Mouse (Mus musculus): ENCODE data around the gene Paf1. TPM values are rescaled to one million over a fixed set of nuclear protein-coding genes. Genes with fewer than 3 reads are reported as not detected.
"Not testable (repeated sequence)": the region's sequence is repeated elsewhere in the genome, so short reads cannot be mapped to it uniquely, and the experiment has no call there.

Paf1 gene
- total and polyA plus RNA-seq, 3 experiments = 53.5 to 645 (median 99.9) TPM

- Histone ChIP-seq H3K79me2 (ENCODE audit: control insufficient read depth, insufficient read depth, low read length, poor library complexity) (peaks cover 2% of the 10 kb centered on the region), H3K27ac (ENCODE audit: control insufficient read depth, low read depth, low read length) (no peak overlapping the region), H3K27me3 (ENCODE audit: control insufficient read depth in 1 of 2, insufficient read depth in 2 of 2, low read length in 2 of 2) (no peaks in the 10 kb centered on the region), H3K4me3 (ENCODE audit: control insufficient read depth in 1 of 2, insufficient read depth in 1 of 2, low read depth in 2 of 2, low read length in 2 of 2) (no peak overlapping the region), H3K9ac (ENCODE audit: control insufficient read depth, low read depth, low read length, poor library complexity, severe bottlenecking) (no peak overlapping the region), H3K4me1 (ENCODE audit: control insufficient read depth in 1 of 2, insufficient read depth in 2 of 2, low read length in 2 of 2) (peaks cover 2 to 19% of the 10 kb centered on the region in 2 experiments; a peak in 3 of 4 replicates), H3K36me3 (ENCODE audit: control insufficient read depth in 1 of 2, insufficient read depth in 2 of 2, low read length in 2 of 2) (peaks cover 0 to 12% of the 10 kb centered on the region in 2 experiments; a peak in 2 of 4 replicates), H3K9me3 (replicated peaks; ENCODE audit: insufficient read depth, low read length) (no peaks in the 10 kb centered on the region)
- DNase-seq (ENCODE audit: low read depth, low spot score) = peak; percentile 85
- TF ChIP-seq CTCF (IDR thresholded peaks at IDR 0.05 in 2 of 3, conservative IDR thresholded peaks at IDR 0.05 in 1 of 3; ENCODE audit: control insufficient read depth in 1 of 3, insufficient read depth in 1 of 3, low read depth in 2 of 3, low read length in 3 of 3, poor library complexity in 1 of 3, severe bottlenecking in 1 of 3) (peak; percentile 84 to 93 (median 90)), BHLHE40 (IDR thresholded peaks at IDR 0.05; ENCODE audit: borderline replicate concordance, low read depth, low read length) (0 out of 2 replicates have a peak, but pooled peaks have one; percentile 24), RAD21 (IDR thresholded peaks at IDR 0.05; ENCODE audit: low read depth, low read length) (peak; percentile 88), SIN3A (IDR thresholded peaks at IDR 0.05; ENCODE audit: low read length) (peak; percentile 59; the same call in 1 of the 2 replicates), MYB (IDR thresholded peaks at IDR 0.05; ENCODE audit: low read depth, low read length) (no peak), POLR2AphosphoS2 (IDR thresholded peaks at IDR 0.05; ENCODE audit: low read length) (no peak), ZC3H11A (IDR thresholded peaks at IDR 0.05; ENCODE audit: low read depth, low read length) (peak; percentile 90), MXI1 (IDR thresholded peaks at IDR 0.05; ENCODE audit: low read depth, low read length) (peak; percentile 51; the same call in 1 of the 2 replicates), ETS1 (IDR thresholded peaks at IDR 0.05; ENCODE audit: low read depth, low read length) (no peak), SMC3 (IDR thresholded peaks at IDR 0.05; ENCODE audit: low read depth, low read length) (peak; percentile 81)
Observed at GRCm38 (mm10) chr7:28386462-28386861, 6.3 kb upstream of the Paf1 start.

DNA sequence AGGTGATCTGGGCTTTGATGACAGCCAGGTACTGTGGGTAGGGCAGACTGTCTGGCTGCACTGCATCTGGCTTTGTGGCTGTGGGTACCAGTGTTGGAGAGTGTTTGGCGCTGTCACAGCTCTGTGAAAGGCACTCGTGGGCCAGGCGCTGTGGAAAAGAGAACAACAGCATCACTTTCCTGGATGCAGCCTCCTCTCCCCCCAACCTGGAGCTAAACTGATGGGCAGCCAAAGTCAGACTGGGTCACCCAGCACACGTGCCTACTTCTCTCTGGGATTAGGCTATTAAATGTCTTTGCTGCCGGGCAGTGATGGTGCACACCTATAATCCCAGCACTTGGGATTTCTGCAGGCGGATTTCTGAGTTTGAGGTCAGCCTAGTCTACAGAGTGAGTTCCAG is 5.9 kb upstream of the Paf1 start:
- H3K4me3 ChIP-seq (ENCODE audit: control insufficient read depth in 1 of 2, insufficient read depth in 1 of 2, low read depth in 2 of 2, low read length in 2 of 2); H3K9me3 ChIP-seq (replicated peaks; ENCODE audit: insufficient read depth, low read length); H3K79me2 ChIP-seq (ENCODE audit: control insufficient read depth, insufficient read depth, low read length, poor library complexity); H3K27me3 ChIP-seq (ENCODE audit: control insufficient read depth in 1 of 2, insufficient read depth in 2 of 2, low read length in 2 of 2); DNase-seq (ENCODE audit: low read depth, low spot score); H3K27ac ChIP-seq (ENCODE audit: control insufficient read depth, low read depth, low read length); H3K9ac ChIP-seq (ENCODE audit: control insufficient read depth, low read depth, low read length, poor library complexity, severe bottlenecking): not testable (repeated sequence)
- peaks cover 2 to 23% of the 10 kb centered on the region in 2 experiments; a peak in 3 of 4 replicates for H3K4me1 ChIP-seq (ENCODE audit: control insufficient read depth in 1 of 2, insufficient read depth in 2 of 2, low read length in 2 of 2)
- peaks cover 0 to 16% of the 10 kb centered on the region in 2 experiments; a peak in 2 of 4 replicates for H3K36me3 ChIP-seq (ENCODE audit: control insufficient read depth in 1 of 2, insufficient read depth in 2 of 2, low read length in 2 of 2)

DNA sequence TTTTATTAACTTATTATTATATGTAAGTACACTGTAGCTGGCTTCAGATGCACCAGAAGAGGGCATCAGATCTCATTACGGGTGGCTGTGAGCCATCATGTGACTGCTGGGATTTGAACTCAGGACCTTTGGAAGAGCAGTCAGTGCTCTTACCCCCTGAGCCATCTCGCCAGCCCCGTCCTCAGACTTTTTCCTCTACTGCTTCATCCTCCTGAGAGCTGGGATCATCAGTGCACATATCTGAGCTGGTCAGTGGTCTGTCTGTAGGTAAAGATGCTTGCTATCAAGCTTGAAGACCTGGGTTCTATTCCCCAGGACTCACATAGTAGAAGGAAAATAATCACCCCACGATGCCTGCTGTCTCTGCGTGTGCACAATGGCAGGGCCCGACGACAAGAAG is 5.4 kb upstream of the Paf1 start:
- H3K27ac ChIP-seq (ENCODE audit: control insufficient read depth, low read depth, low read length); H3K4me3 ChIP-seq (ENCODE audit: control insufficient read depth in 1 of 2, insufficient read depth in 1 of 2, low read depth in 2 of 2, low read length in 2 of 2); H3K27me3 ChIP-seq (ENCODE audit: control insufficient read depth in 1 of 2, insufficient read depth in 2 of 2, low read length in 2 of 2); H3K9ac ChIP-seq (ENCODE audit: control insufficient read depth, low read depth, low read length, poor library complexity, severe bottlenecking); H3K9me3 ChIP-seq (replicated peaks; ENCODE audit: insufficient read depth, low read length); H3K79me2 ChIP-seq (ENCODE audit: control insufficient read depth, insufficient read depth, low read length, poor library complexity): not testable (repeated sequence)
- TF ChIP-seq TBP (IDR thresholded peaks at IDR 0.05; ENCODE audit: low read depth, low read length) (peak; percentile 93), USF1 (IDR thresholded peaks at IDR 0.05; ENCODE audit: low read depth, low read length) (peak; percentile 57; the same call in 1 of the 2 replicates)
- peak; percentile 18 for DNase-seq (ENCODE audit: low read depth, low spot score)
- peaks cover 0 to 16% of the 10 kb centered on the region in 2 experiments; a peak in 2 of 4 replicates for H3K36me3 ChIP-seq (ENCODE audit: control insufficient read depth in 1 of 2, insufficient read depth in 2 of 2, low read length in 2 of 2)
- H3K4me1 ChIP-seq (ENCODE audit: control insufficient read depth in 1 of 2, insufficient read depth in 2 of 2, low read length in 2 of 2) = peaks cover 2 to 21% of the 10 kb centered on the region in 2 experiments; a peak in 3 of 4 replicates

All from MEL (cell line).